Mouse (Mus musculus) liver, embryonic 11.5 days (tissue): ENCODE results near the gene Nrxn3. TPM values are rescaled to one million over a fixed set of nuclear protein-coding genes. Genes with fewer than 3 reads are reported as not detected.

Experiments used
- ATAC-seq: fragments of 200-750 bp; cut with Nextera tagmentation; replicated peaks from 2 replicates; pipeline ENCODE4 v1.8.0; 2017; ENCODE audit warnings: moderate number of reproducible peaks, mild to moderate bottlenecking, moderate TSS enrichment, moderate library complexity; ENCODE audit not compliant: low FRiP score
- DNase-seq: peaks from one replicate; pipeline ENCODE4 v3.0.0-alpha.2; 2017; ENCODE audit warnings: low spot score
- H3K27ac ChIP-seq: fragments of 300-500 bp; sonication (generic); 2 replicates; pipeline ENCODE4 v1.5.1; 2014; ENCODE audit warnings: mild to moderate bottlenecking, low read depth, low read length, control low read depth
- H3K27me3 ChIP-seq: fragments of 300-500 bp; sonication (generic); replicated peaks from 2 replicates; pipeline ENCODE4 v1.6.1; 2014; ENCODE audit warnings: low read length, mixed read lengths; ENCODE audit not compliant: control insufficient read depth, insufficient read depth
- H3K36me3 ChIP-seq: fragments of 300-500 bp; sonication (generic); 2 replicates; pipeline ENCODE4 v1.6.1; 2014; ENCODE audit warnings: mild to moderate bottlenecking, low read length, moderate library complexity, mixed read lengths; ENCODE audit not compliant: control insufficient read depth, insufficient read depth
- H3K4me1 ChIP-seq: fragments of 300-500 bp; sonication (generic); replicated peaks from 2 replicates; pipeline ENCODE4 v1.6.1; 2014; ENCODE audit warnings: low read length, mixed read lengths; ENCODE audit not compliant: control insufficient read depth, insufficient read depth
- H3K4me2 ChIP-seq: fragments of 300-500 bp; sonication (generic); 2 replicates; pipeline ENCODE4 v1.6.1; 2014; ENCODE audit warnings: mild to moderate bottlenecking, control low read depth, moderate library complexity
- H3K4me3 ChIP-seq: fragments of 300-500 bp; sonication (generic); 2 replicates; pipeline ENCODE4 v1.5.1; 2014; ENCODE audit warnings: low read depth, low read length, control low read depth
- H3K9ac ChIP-seq: fragments of 300-500 bp; sonication (generic); 2 replicates; pipeline ENCODE4 v1.6.1; 2014; ENCODE audit warnings: low read depth, low read length, control low read depth
- H3K9me3 ChIP-seq: fragments of 300-500 bp; sonication (generic); 2 replicates; pipeline ENCODE4 v1.6.1; 2016; ENCODE audit warnings: low read length, inconsistent platforms, mixed read lengths; ENCODE audit not compliant: control insufficient read depth
- WGBS: fragments of 180-500 bp; shearing (Covaris S2); extraction: QIAGEN DNeasy Blood & Tissue Kit; methylation state at CpG from one replicate; pipeline ENCODE4 v1.1.7; 2014; 5-methylcytosine and 5-hydroxymethylcytosine counted together
- polyA plus RNA-seq: library from polyadenylated mRNA; unstranded; fragments of >200 nt; fragmentation: Nextera tagmentation; extraction: Ambion mirVana; gene quantifications from 2 replicates; pipeline ENCODE4 v1.2.1, GENCODE M21; 2014

The Nrxn3 gene
- polyA plus RNA-seq, 1 experiment from 2014 or later = 3.3 TPM

DNA sequence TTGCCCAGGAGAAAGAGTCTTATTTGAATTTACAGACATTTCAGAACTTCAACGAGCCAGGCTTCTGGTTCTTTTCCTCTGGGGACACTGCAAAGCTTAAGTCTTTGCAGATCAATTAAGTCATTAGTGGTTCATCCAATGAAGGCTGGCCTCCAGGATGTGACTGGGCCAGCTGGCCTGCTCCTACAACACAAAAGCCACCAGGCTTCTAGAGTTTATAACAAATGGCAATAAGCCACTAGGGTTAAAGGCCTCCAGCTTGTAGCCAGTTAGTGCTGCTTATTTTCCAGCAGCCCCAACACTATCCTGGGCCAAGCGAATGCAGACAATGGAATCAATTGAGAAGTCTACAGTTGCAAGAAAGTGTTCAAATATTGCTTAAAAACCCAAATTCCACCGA lies 1304.3 kb downstream of the Nrxn3 start:
- no peak for DNase-seq
- Histone ChIP-seq H3K4me2 (no peak overlapping the region), H3K9ac (no peak overlapping the region), H3K27ac (no peak overlapping the region), H3K36me3 (no peaks in the 10 kb centered on the region), H3K4me1 (no peaks in the 10 kb centered on the region), H3K27me3 (no peaks in the 10 kb centered on the region), H3K9me3 (no peaks in the 10 kb centered on the region), H3K4me3 (no peak overlapping the region)
- ATAC-seq = no peak
- WGBS = 53% methylated on average over 3 of the region's 3 CpGs

DNA sequence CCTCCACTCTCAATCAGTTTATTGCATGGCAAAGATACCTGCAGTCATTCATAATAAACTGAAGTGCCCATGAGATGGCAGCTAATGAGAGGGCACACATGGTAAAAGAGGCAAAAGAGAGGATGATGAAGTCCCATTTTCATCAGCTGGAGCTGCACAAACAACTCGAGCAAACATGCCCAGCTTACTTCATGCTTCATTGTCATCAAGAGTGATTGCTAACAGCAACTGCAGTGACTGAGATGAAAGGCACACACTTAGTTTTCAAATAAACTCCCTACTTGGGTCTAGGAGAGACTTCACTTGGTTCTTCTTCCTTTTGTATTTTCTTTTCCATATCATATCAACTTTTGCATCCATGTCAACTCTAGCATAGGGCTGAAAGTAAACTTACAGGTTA lies 1318.4 kb downstream of the Nrxn3 start:
- Histone ChIP-seq H3K4me2 (no peak overlapping the region), H3K9ac (no peak overlapping the region), H3K36me3 (no peaks in the 10 kb centered on the region), H3K4me1 (no peaks in the 10 kb centered on the region), H3K27ac (no peak overlapping the region), H3K4me3 (no peak overlapping the region), H3K9me3 (no peaks in the 10 kb centered on the region), H3K27me3 (no peaks in the 10 kb centered on the region)
- ATAC-seq = no peak
- DNase-seq = no peak
- WGBS = 63% methylated on average over 1 of the region's 1 CpGs

DNA sequence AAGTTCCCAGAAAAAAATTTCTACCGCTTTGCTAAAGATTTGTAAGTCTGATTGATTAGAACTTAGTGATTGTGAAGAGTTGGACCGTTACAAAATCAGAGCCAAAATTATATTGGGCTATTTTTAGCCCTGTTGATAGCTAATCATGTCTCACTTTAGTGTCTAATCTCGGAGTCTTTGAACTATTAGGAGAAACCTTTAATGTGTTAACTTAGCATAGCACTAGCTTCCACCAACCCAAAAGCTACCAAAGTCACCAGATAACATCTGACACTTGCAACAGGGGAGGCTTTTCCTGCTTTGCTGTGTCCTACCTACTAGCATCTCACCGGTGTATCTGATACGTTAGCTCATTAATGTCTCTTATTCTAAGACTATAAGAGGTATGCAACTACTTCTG lies 1333.6 kb downstream of the Nrxn3 start:
- Histone ChIP-seq H3K36me3 (no peaks in the 10 kb centered on the region), H3K4me3 (no peak overlapping the region), H3K9me3 (no peaks in the 10 kb centered on the region), H3K4me2 (no peak overlapping the region), H3K9ac (no peak overlapping the region), H3K4me1 (no peaks in the 10 kb centered on the region), H3K27ac (no peak overlapping the region), H3K27me3 (no peaks in the 10 kb centered on the region)
- DNase-seq = no peak
- 77% methylated on average over 5 of the region's 5 CpGs for WGBS
- ATAC-seq = no peak

DNA sequence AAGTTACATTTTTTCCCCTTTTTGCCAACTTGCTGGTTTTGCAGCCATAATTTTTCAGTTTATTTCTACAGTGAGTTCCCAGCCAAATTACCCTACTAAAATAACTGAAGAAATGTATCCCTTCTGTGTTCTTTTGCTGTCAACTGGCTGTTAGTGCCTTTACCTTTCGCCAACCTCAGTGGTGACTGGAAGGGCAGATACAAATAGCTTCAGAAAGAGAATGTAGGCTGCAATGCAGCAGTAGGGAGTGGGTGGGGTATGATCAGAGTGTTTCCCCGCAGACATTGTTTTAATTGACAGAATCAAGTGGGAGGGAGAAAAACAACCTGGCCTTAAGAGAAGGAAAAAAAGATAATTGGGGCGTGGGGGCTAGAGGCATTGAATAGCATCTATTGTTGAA lies 1337.1 kb downstream of the Nrxn3 start:
- Histone ChIP-seq H3K27ac (no peak overlapping the region), H3K4me1 (no peaks in the 10 kb centered on the region), H3K9me3 (no peaks in the 10 kb centered on the region), H3K4me2 (no peak overlapping the region), H3K36me3 (no peaks in the 10 kb centered on the region), H3K9ac (no peak overlapping the region), H3K4me3 (no peak overlapping the region), H3K27me3 (no peaks in the 10 kb centered on the region)
- ATAC-seq (no peak), DNase-seq (no peak)
- WGBS = 73% methylated on average over 3 of the region's 3 CpGs

DNA sequence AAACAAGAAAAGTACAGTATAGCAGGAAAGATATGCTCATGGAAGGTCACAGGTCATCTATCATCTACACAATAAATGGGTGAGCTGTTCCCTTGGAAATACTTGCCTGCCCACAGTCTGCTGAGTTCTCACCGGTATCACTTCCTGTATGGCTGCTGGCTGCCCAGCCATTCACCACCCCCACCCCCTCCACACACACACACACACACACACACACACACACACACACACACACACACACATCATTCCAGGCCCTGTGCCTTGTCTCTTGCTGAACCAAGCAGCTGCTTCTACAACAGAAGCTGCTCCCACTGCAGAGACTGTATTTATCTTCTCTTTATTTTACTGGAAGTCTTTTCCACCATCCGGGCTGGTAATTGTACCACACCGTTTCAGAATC lies 1338.6 kb downstream of the Nrxn3 start:
- H3K9me3 ChIP-seq = no peaks in the 10 kb centered on the region
- H3K4me1 ChIP-seq = no peaks in the 10 kb centered on the region
- ATAC-seq (no peak), DNase-seq (no peak)
- 50% methylated on average over 3 of the region's 3 CpGs for WGBS
- no peaks in the 10 kb centered on the region for H3K27me3 ChIP-seq
- H3K9ac ChIP-seq = no peak overlapping the region
- no peak overlapping the region for H3K27ac ChIP-seq
- H3K36me3 ChIP-seq = no peaks in the 10 kb centered on the region
- H3K4me3 ChIP-seq = no peak overlapping the region
- no peak overlapping the region for H3K4me2 ChIP-seq

DNA sequence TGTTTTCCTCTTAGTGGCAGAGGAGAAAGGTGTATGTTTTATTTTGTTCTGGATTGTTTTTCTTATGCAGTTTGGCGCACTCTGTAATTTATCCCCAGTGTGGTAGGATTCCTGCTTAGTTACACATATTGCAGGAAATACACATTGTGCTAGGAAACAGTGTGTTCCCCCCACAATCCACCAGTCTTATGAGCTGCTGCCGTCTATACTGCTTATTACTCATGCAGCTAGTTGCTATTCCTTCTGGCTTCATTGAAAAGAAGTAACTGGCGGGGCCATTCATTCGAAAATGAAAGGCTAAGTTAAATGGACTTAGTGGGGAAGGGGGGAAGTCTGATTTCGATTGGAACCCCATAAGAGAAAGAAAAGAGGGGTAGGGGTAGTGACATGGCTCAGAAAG lies 1339.5 kb downstream of the Nrxn3 start:
- H3K9me3 ChIP-seq = no peaks in the 10 kb centered on the region
- no peaks in the 10 kb centered on the region for H3K36me3 ChIP-seq
- H3K27me3 ChIP-seq = no peaks in the 10 kb centered on the region
- ATAC-seq = no peak
- H3K4me1 ChIP-seq = no peaks in the 10 kb centered on the region
- no peak for DNase-seq
- H3K4me3 ChIP-seq = no peak overlapping the region
- H3K27ac ChIP-seq = no peak overlapping the region
- WGBS = 67% methylated on average over 5 of the region's 5 CpGs
- no peak overlapping the region for H3K9ac ChIP-seq
- H3K4me2 ChIP-seq = no peak overlapping the region

DNA sequence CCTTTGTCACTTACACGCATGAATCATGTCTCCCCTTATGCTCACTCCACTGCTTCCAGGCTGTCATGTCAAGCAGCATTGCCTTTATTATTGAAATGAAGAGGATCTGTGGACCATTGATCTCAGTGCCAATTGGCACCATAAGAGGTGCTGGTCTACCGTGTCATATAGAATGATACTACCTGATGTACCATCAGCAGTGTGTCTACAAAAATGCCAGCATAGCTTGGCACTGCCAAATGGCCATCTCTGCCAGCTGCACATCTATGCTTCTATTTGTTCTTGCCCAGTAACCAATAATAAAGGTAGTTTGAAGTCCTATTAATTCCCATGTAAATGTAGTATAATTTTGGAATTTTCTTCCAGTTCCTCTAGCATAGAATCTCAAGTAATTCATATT lies 1340.8 kb downstream of the Nrxn3 start:
- H3K9ac ChIP-seq = no peak overlapping the region
- H3K27ac ChIP-seq = no peak overlapping the region
- no peak overlapping the region for H3K4me3 ChIP-seq
- DNase-seq = no peak
- no peaks in the 10 kb centered on the region for H3K4me1 ChIP-seq
- H3K4me2 ChIP-seq = no peak overlapping the region
- WGBS = 90% methylated on average over 2 of the region's 2 CpGs
- H3K36me3 ChIP-seq = no peaks in the 10 kb centered on the region
- H3K9me3 ChIP-seq = no peaks in the 10 kb centered on the region
- H3K27me3 ChIP-seq = no peaks in the 10 kb centered on the region
- no peak for ATAC-seq

DNA sequence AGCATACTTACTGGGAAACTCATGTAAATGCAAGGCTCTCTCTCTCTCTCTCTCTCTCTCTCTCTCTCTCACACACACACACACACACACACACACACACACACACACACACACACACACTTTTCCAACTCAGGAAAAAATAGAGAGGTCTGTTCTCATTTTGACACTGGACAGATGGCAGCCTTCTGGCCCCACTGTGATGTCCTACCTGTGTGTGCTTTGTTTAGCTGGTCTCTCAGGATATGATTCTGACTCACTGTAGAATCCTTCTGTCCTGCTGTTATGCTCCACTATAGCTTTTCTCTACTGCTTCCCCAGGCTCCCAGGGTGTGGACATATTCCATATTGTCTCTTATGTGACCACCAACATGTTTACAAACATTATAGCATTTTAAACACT lies 1363.2 kb downstream of the Nrxn3 start:
- ATAC-seq = no peak
- Histone ChIP-seq H3K4me2 (no peak overlapping the region), H3K27me3 (no peaks in the 10 kb centered on the region), H3K4me1 (no peaks in the 10 kb centered on the region), H3K27ac (no peak overlapping the region), H3K36me3 (no peaks in the 10 kb centered on the region), H3K9me3 (no peaks in the 10 kb centered on the region), H3K4me3 (no peak overlapping the region), H3K9ac (no peak overlapping the region)
- DNase-seq = no peak

DNA sequence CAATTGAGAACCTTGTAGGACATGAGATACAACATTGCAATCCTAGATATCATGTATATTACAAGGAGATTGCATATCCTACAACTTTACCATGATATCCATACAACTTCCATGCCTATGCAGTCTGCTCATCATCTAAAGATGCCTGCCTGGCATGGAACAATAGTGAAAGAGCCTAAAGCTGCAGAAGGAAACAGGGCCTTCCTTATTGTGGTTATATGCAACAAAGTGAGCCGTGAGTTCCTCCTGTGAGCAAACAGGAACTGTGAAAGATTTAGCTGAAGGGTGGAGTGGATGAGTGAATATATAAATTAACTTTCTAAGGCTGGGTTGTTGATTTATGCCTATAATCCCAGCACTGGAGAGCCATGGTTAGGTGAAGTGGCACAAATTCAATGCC lies 1373.1 kb downstream of the Nrxn3 start:
- no peak overlapping the region for H3K9ac ChIP-seq
- H3K36me3 ChIP-seq = no peaks in the 10 kb centered on the region
- no peaks in the 10 kb centered on the region for H3K9me3 ChIP-seq
- DNase-seq = no peak
- no peaks in the 10 kb centered on the region for H3K27me3 ChIP-seq
- 33% methylated on average over 1 of the region's 1 CpGs for WGBS
- no peak overlapping the region for H3K4me3 ChIP-seq
- no peak for ATAC-seq
- no peak overlapping the region for H3K4me2 ChIP-seq
- no peak overlapping the region for H3K27ac ChIP-seq
- H3K4me1 ChIP-seq = no peaks in the 10 kb centered on the region
